Mouse (Mus musculus) heart, embryonic 14.5 days (tissue): Measurements from ENCODE around the gene Pkib. TPM values are rescaled to one million over a fixed set of nuclear protein-coding genes. Genes with fewer than 3 reads are reported as not detected.

ENCODE experiments used
- ATAC-seq: fragments of 200-750 bp; cut with Nextera tagmentation; 2 replicates; pipeline ENCODE4 v1.8.0; 2017; ENCODE audit warnings: low read depth, moderate TSS enrichment; ENCODE audit not compliant: insufficient number of reproducible peaks, insufficient read depth, low FRiP score
- H3K27ac ChIP-seq, 2 experiments: fragments of 200-500 bp in 1 of 2; fragments of 300-500 bp in 1 of 2; sonication (generic) in 1 of 2; replicated peaks in 1 of 2; 2 replicates each; pipeline ENCODE4 v1.5.1; 2012 to 2014; ENCODE audit warnings: low read depth in 2 of 2, low read length in 2 of 2, control low read depth in 1 of 2, mild to moderate bottlenecking in 1 of 2, mixed read lengths in 1 of 2; ENCODE audit not compliant: control insufficient read depth in 1 of 2, insufficient read depth in 1 of 2
- H3K27me3 ChIP-seq: fragments of 300-500 bp; sonication (generic); 2 replicates; pipeline ENCODE4 v1.6.1; 2014; ENCODE audit warnings: mild to moderate bottlenecking, low read length, control low read depth; ENCODE audit not compliant: control insufficient read depth, insufficient read depth
- H3K36me3 ChIP-seq: fragments of 300-500 bp; sonication (generic); 2 replicates; pipeline ENCODE4 v1.6.1; 2014; ENCODE audit warnings: mild to moderate bottlenecking, control low read depth, low read length, mixed read lengths; ENCODE audit not compliant: control insufficient read depth, insufficient read depth
- H3K4me1 ChIP-seq, 2 experiments: fragments of 200-500 bp in 1 of 2; fragments of 300-500 bp in 1 of 2; sonication (generic) in 1 of 2; 2 replicates each; pipeline ENCODE4 v1.6.1; 2012 to 2014; ENCODE audit warnings: low read length in 2 of 2, control low read depth in 1 of 2, mixed read lengths in 1 of 2; ENCODE audit not compliant: control insufficient read depth in 2 of 2, insufficient read depth in 2 of 2
- H3K4me2 ChIP-seq: fragments of 300-500 bp; sonication (generic); 2 replicates; pipeline ENCODE4 v1.6.1; 2014; ENCODE audit warnings: mild to moderate bottlenecking, low read length
- H3K4me3 ChIP-seq, 2 experiments: fragments of 200-500 bp in 1 of 2; fragments of 300-500 bp in 1 of 2; sonication (generic) in 1 of 2; 2 replicates each; pipeline ENCODE4 v1.5.1; 2012 to 2014; ENCODE audit warnings: low read length in 2 of 2, mild to moderate bottlenecking in 2 of 2, control low read depth in 1 of 2, low read depth in 1 of 2, moderate library complexity in 1 of 2; ENCODE audit not compliant: control insufficient read depth in 1 of 2, insufficient read depth in 1 of 2
- H3K9ac ChIP-seq: fragments of 300-500 bp; sonication (generic); 2 replicates; pipeline ENCODE4 v1.6.1; 2014; ENCODE audit warnings: mild to moderate bottlenecking, low read length
- H3K9me3 ChIP-seq: fragments of 300-500 bp; sonication (generic); 2 replicates; pipeline ENCODE4 v1.6.1; 2016; ENCODE audit warnings: low read length, control low read depth; ENCODE audit not compliant: control insufficient read depth
- WGBS: fragments of 180-500 bp; shearing (Covaris S2); extraction: QIAGEN DNeasy Blood & Tissue Kit; methylation state at CpG from one replicate; pipeline ENCODE4 v1.1.7; 2014; 5-methylcytosine and 5-hydroxymethylcytosine counted together
- polyA plus RNA-seq: library from polyadenylated mRNA; unstranded; fragments of >200 nt; fragmentation: Nextera tagmentation; extraction: Ambion mirVana; gene quantifications from 2 replicates; pipeline ENCODE4 v1.2.1, GENCODE M21; 2014

Pkib gene
- polyA plus RNA-seq, 1 experiment from 2014 or later = 2.0 TPM

DNA sequence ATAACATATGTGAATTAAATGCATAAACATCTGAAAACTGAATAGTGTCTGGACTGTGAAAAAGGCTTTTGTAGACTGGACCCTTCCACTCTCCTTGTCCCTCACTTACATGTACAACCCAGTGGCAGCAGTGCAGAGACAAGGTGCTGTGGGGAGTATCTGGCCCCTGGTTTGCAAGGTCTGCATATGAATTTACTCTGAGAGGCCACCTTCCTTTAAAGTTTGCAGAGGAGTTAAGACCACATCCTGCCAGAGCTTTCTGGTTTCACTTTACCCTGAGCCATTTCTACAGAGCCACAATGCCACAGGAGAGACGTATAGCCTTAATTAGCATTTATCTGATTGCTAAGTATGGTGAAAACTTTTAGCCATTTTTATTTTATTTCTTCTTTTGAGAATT, 121.6 kb downstream of the Pkib start:
- Histone ChIP-seq H3K4me1 (no peaks in the 10 kb centered on the region), H3K9ac (no peak overlapping the region), H3K36me3 (no peaks in the 10 kb centered on the region), H3K27ac (no peak overlapping the region), H3K27me3 (no peaks in the 10 kb centered on the region), H3K9me3 (no peaks in the 10 kb centered on the region), H3K4me2 (no peak overlapping the region), H3K4me3 (no peak overlapping the region)
- 80% methylated on average over 1 of the region's 1 CpGs for whole genome bisulfite sequencing
- ATAC-seq = no peak

DNA sequence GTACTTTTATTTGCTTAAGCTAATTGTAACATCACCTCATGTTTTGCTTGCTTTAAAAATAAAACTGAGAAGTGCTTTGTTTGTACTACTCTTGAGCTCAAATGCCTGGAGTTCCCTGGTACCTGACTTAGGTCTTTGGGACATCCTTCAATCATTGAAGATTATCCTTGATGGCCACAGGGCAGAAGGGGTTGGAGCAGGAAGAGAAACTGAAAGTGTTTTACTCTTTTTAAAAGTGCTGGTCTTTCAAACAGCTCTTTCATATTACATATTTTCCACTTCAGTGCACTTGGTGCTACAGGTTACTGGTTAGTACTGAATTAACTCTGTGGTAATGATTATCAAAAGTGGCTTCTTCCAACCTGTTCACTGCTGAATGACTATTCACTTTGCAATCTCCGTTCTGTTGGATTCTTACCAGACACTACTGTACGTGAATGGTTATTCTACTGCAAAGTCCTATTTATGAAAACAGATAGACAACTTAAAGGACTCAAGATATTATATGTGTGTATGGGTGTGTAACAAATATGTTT, 123.5 kb downstream of the Pkib start:
- 80% methylated on average over 2 of the region's 2 CpGs for WGBS
- no peak overlapping the region for H3K9ac ChIP-seq
- H3K4me3 ChIP-seq = no peak overlapping the region
- no peaks in the 10 kb centered on the region for H3K9me3 ChIP-seq
- H3K27ac ChIP-seq = no peak overlapping the region
- no peaks in the 10 kb centered on the region for H3K27me3 ChIP-seq
- no peak overlapping the region for H3K4me2 ChIP-seq
- no peaks in the 10 kb centered on the region for H3K36me3 ChIP-seq
- H3K4me1 ChIP-seq = no peaks in the 10 kb centered on the region
- ATAC-seq = no peak

DNA sequence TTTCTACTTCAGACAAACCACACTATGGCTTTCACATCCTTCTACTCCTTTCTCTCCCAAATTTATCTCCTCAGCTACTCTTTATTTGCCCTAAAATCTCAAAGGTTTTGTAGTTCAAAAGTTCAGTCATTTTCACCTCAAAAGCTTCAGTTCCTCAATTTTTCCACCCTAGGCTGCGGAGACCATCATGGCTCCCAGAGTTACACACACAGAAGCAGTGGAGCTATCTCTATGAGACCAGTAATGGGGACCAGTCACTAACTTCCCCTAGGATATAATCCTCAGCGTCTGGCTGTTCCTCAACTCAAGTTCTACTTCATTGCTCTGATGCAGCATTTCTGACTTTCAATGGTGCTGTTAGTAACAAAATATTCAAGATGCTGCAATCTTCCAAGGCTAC, 127.2 kb downstream of the Pkib start:
- Histone ChIP-seq H3K27me3 (no peaks in the 10 kb centered on the region), H3K9me3 (no peaks in the 10 kb centered on the region), H3K27ac (no peak overlapping the region), H3K9ac (no peak overlapping the region), H3K4me3 (no peak overlapping the region), H3K4me2 (no peak overlapping the region), H3K4me1 (no peaks in the 10 kb centered on the region), H3K36me3 (no peaks in the 10 kb centered on the region)
- 81% methylated on average over 2 of the region's 2 CpGs for WGBS
- no peak for ATAC-seq

DNA sequence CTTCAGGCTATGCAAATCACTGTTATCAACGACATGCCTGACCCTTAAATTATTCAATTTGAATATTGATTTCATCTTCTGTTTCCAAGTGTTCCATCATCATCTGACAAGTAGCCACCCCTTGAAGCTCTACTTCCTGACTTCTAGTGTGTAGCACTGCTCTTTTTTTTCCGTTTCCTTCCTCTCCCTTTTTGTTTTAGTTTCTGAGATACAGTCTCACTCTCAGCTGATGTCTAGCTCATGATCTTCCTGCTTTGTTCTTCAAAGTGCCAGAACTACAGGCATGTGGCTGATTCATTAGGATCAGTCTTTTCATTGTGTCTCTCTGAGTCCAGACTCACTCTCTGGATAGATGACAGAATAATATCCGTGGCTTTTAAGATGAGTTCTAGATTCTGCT, 128.9 kb downstream of the Pkib start:
- Histone ChIP-seq H3K36me3 (no peaks in the 10 kb centered on the region), H3K27me3 (no peaks in the 10 kb centered on the region), H3K27ac (no peak overlapping the region), H3K4me2 (no peak overlapping the region), H3K9me3 (no peaks in the 10 kb centered on the region), H3K9ac (no peak overlapping the region), H3K4me1 (no peaks in the 10 kb centered on the region), H3K4me3 (no peak overlapping the region)
- no peak for ATAC-seq
- WGBS = 56% methylated on average over 3 of the region's 3 CpGs

DNA sequence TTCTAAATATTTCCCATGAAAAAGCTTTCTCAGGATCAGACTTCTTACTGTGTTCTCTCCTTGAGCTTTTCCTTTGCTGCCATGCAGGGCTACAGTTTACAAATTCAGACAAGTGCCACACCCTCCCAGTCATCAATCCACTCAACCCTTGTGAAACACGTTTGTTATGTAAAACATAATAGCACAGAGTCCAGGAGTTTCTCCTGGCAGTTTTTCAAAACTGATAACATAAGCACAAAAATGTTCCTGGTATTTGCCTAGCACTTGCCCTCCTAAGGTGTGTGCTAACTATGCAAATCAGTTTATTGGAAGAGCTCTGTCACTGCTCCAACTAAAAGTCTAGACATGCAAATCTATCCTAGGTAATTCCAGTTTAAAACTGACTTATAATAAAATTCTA, 131.3 kb downstream of the Pkib start:
- Histone ChIP-seq H3K4me1 (no peaks in the 10 kb centered on the region), H3K9ac (no peak overlapping the region), H3K27me3 (no peaks in the 10 kb centered on the region), H3K4me2 (no peak overlapping the region), H3K9me3 (no peaks in the 10 kb centered on the region), H3K36me3 (no peaks in the 10 kb centered on the region), H3K27ac (no peak overlapping the region), H3K4me3 (no peak overlapping the region)
- 10% methylated on average over 1 of the region's 1 CpGs for WGBS
- no peak for ATAC-seq

DNA sequence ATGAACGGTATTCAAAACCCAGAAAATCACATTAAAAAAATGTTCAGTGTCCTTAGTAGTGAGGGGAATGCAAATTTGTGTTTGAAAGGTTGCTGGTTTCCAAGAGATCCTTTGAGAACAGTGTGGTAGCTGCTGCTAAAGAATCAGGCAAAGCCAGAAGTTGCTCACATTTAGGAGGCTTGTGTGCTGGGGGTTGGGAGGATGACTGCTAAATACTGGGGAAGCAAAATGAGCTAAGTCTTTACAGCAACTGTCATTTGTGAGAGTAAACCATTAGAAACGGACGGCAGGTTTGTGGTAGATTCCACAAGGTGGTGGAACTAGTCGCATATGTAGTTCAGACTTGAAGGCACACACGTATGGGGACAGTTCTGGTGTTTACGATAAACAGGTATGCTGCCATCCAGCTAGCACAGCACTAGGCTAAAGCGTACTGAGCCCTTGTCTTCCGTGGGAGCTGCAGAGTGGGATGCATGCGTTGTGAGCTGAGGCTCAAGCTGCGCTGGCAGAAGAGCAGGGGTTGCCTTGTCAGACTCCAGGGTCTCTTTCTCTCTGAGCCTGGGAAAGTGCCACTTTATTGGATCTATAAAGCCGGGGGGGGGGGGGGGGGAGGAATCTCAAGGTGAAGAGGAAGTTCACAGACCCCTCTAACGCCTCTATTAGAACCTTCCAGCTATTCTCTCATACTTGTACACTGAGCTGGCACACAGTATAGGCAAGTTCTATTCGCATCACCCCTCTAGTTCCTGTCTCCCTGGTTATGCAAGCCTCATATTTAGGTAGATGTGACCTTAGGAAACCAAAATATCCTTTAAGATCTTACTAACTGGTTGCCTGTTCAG, 151.7 kb downstream of the Pkib start:
- Histone ChIP-seq H3K27ac (no peak overlapping the region), H3K27me3 (no peaks in the 10 kb centered on the region), H3K36me3 (no peaks in the 10 kb centered on the region), H3K4me2 (no peak overlapping the region), H3K4me1 (peaks cover 0 to 3% of the 10 kb centered on the region in 2 experiments; a peak in 2 of 4 replicates), H3K4me3 (no peak overlapping the region), H3K9me3 (no peaks in the 10 kb centered on the region), H3K9ac (no peak overlapping the region)
- WGBS = 57% methylated on average over 12 of the region's 13 CpGs
- no peak for ATAC-seq

DNA sequence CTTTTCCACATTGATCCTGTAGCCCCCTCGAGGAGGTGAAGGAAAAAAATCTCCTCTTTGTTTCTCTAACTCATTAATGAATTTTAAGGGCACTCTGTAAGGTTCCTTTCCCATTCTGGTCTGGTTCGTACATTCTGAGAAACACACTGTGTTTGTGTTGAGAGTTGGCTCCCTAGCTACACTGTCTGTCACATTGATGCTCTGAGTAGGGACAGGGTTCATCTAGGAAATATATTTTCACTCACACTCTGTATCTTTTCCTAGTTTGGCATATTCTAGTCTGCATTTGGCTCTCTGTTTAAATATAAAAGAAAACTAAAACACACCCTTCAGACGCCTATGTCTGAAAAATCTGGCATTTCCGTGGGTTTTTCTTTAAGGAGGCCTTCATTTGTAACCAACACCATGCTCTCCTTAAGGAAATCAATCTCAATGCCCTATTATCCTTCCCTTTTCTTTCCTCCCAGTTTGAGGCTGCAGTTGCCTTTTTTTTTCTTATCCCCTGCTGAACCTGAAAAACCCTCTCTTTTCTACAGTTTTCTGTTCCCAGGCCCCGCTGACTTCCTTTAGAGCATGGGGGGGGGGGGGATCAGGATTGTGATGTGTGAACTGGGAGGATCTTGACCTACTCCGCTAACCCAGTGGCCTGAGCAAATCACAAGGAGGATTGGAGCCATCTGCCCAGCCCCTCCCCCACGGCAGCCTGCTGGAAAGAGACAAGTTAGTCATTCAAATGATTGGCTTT, 152.5 kb downstream of the Pkib start:
- no peaks in the 10 kb centered on the region for H3K36me3 ChIP-seq
- no peak overlapping the region for H3K9ac ChIP-seq
- no peak overlapping the region for H3K4me3 ChIP-seq
- WGBS = 25% methylated on average over 7 of the region's 7 CpGs
- ATAC-seq = no peak
- no peaks in the 10 kb centered on the region for H3K27me3 ChIP-seq
- H3K27ac ChIP-seq = no peak overlapping the region
- H3K9me3 ChIP-seq = no peaks in the 10 kb centered on the region
- H3K4me1 ChIP-seq = peaks cover 0 to 3% of the 10 kb centered on the region in 2 experiments; a peak in 2 of 4 replicates
- peak overlapping the region; percentile 22; the same call in 1 of the 2 replicates for H3K4me2 ChIP-seq
